Mouse (Mus musculus) G1E (cell line): ENCODE measurements around the gene Prrt2.

Experiments used
- CTCF ChIP-seq: IDR thresholded peaks from 2 replicates; pipeline ENCODE4 v1.5.1; 2012; ENCODE audit warnings: low read depth, low read length, inconsistent platforms, mixed read lengths
- GATA1 ChIP-seq: IDR thresholded peaks from 2 replicates; pipeline ENCODE4 v1.6.1; 2012; ENCODE audit warnings: borderline replicate concordance, low read length, inconsistent platforms, mixed read lengths
- GATA2 ChIP-seq: IDR thresholded peaks from 2 replicates; pipeline ENCODE4 v1.6.1; 2012; ENCODE audit warnings: low read depth, low read length, inconsistent platforms, borderline replicate concordance
- TAL1 ChIP-seq: conservative IDR thresholded peaks from 2 replicates; pipeline ENCODE4 v1.6.1; 2012; ENCODE audit warnings: low read depth, low read length, inconsistent platforms, mixed read lengths

GRCm38 (mm10) chr7:127024755-127025555, 3.9 kb upstream of the Prrt2 start:
- TF ChIP-seq CTCF (no peak), GATA1 (no peak), TAL1 (no peak), GATA2 (no peak)
